Mouse (Mus musculus) kidney, embryonic 15.5 days (tissue): ENCODE results near the gene Serpina6. TPM values are rescaled to one million over a fixed set of nuclear protein-coding genes. Genes with fewer than 3 reads are reported as not detected.

Experiments
- ATAC-seq: fragments of 200-750 bp; cut with Nextera tagmentation; replicated peaks from 2 replicates; pipeline ENCODE4 v1.8.0; 2017; ENCODE audit warnings: moderate TSS enrichment; ENCODE audit not compliant: low FRiP score
- H3K27ac ChIP-seq: fragments of 300-500 bp; sonication (generic); 2 replicates; pipeline ENCODE4 v1.5.1; 2015; ENCODE audit warnings: mild to moderate bottlenecking, inconsistent platforms
- H3K27me3 ChIP-seq: fragments of 300-500 bp; sonication (generic); 2 replicates; pipeline ENCODE4 v1.6.1; 2015; ENCODE audit warnings: inconsistent platforms
- H3K36me3 ChIP-seq: fragments of 300-500 bp; sonication (generic); 2 replicates; pipeline ENCODE4 v1.6.1; 2015; ENCODE audit warnings: inconsistent platforms
- H3K4me1 ChIP-seq: fragments of 300-500 bp; sonication (generic); 2 replicates; pipeline ENCODE4 v1.6.1; 2015; ENCODE audit warnings: inconsistent platforms
- H3K4me2 ChIP-seq: fragments of 300-500 bp; sonication (generic); 2 replicates; pipeline ENCODE4 v1.6.1; 2015; ENCODE audit warnings: moderate library complexity, mild to moderate bottlenecking, inconsistent platforms
- H3K4me3 ChIP-seq: fragments of 300-500 bp; sonication (generic); replicated peaks from 2 replicates; pipeline ENCODE4 v1.5.1; 2015; ENCODE audit warnings: mild to moderate bottlenecking, inconsistent platforms
- H3K9ac ChIP-seq: fragments of 300-500 bp; sonication (generic); 2 replicates; pipeline ENCODE4 v1.6.1; 2015; ENCODE audit warnings: mild to moderate bottlenecking, inconsistent platforms
- H3K9me3 ChIP-seq: fragments of 300-500 bp; sonication (generic); replicated peaks from 2 replicates; pipeline ENCODE4 v1.6.1; 2016; ENCODE audit warnings: inconsistent platforms
- WGBS: fragments of 180-500 bp; shearing (Covaris S2); methylation state at CpG from one replicate; pipeline ENCODE4 v1.1.7; 2015; ENCODE audit warnings: mixed read lengths; 5-methylcytosine and 5-hydroxymethylcytosine counted together
- polyA plus RNA-seq: library from polyadenylated mRNA; unstranded; fragments of >200 nt; fragmentation: Nextera tagmentation; extraction: Ambion mirVana; gene quantifications from 2 replicates; pipeline ENCODE4 v1.2.1, GENCODE M21; 2015

The Serpina6 gene
- polyA plus RNA-seq: 11.9 and 29.8 TPM in 2 replicates

- H3K27me3 ChIP-seq: no peaks in the 10 kb centered on the region
- no peak for ATAC-seq
- no peak within 1 kb of the TSS for H3K9ac ChIP-seq
- H3K27ac ChIP-seq: no peak within 1 kb of the TSS
- H3K4me1 ChIP-seq: no peaks in the 10 kb centered on the region
- H3K36me3 ChIP-seq: no peaks in the 10 kb centered on the region
- no peak within 1 kb of the TSS for H3K4me3 ChIP-seq
- H3K4me2 ChIP-seq: no peak within 1 kb of the TSS
- H3K9me3 ChIP-seq: no peaks in the 10 kb centered on the region
- WGBS: 73% methylated on average over 9 of the region's 9 CpGs
Observed at GRCm38 (mm10) chr12:103656848-103657626, at the start of gene Serpina6. Gene Serpina6, minus strand, starts transcription at chr12:103657212.

GRCm38 (mm10) chr12:103706113-103706512, 49.1 kb upstream of the Serpina6 start:
- ATAC-seq: no peak
- H3K4me3 ChIP-seq: no peak overlapping the region
- no peak overlapping the region for H3K9ac ChIP-seq
- no peak overlapping the region for H3K4me2 ChIP-seq
- H3K27ac ChIP-seq: no peak overlapping the region
- no peaks in the 10 kb centered on the region for H3K36me3 ChIP-seq
- WGBS: 62% methylated on average over 4 of the region's 4 CpGs
- no peaks in the 10 kb centered on the region for H3K9me3 ChIP-seq
- no peaks in the 10 kb centered on the region for H3K4me1 ChIP-seq
- no peaks in the 10 kb centered on the region for H3K27me3 ChIP-seq

DNA sequence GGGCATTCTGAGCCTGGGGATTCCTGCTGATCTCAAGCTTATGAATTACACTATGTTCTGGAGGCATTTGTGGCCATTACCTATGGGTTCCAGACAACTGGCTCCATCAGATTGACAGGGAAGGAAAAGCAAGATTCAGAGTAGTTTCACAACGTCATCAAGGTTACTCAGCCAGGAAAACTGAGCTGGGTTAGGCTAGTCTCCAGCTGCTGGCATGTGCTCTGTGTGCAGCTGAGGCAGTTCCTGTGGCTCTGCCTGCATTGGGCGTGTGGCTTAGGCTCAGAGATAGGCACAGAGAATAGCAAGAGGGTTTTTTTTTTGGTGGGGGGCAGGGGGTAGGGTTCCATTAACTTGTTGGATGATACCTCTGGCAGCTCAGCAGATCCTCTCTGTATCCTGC, 48.5 kb upstream of the Serpina6 start:
- Histone ChIP-seq H3K9ac (no peak overlapping the region), H3K4me3 (no peak overlapping the region), H3K27me3 (no peaks in the 10 kb centered on the region), H3K36me3 (no peaks in the 10 kb centered on the region), H3K4me1 (no peaks in the 10 kb centered on the region), H3K4me2 (no peak overlapping the region), H3K27ac (no peak overlapping the region), H3K9me3 (no peaks in the 10 kb centered on the region)
- 59% methylated on average over 2 of the region's 2 CpGs for WGBS
- no peak for ATAC-seq

DNA sequence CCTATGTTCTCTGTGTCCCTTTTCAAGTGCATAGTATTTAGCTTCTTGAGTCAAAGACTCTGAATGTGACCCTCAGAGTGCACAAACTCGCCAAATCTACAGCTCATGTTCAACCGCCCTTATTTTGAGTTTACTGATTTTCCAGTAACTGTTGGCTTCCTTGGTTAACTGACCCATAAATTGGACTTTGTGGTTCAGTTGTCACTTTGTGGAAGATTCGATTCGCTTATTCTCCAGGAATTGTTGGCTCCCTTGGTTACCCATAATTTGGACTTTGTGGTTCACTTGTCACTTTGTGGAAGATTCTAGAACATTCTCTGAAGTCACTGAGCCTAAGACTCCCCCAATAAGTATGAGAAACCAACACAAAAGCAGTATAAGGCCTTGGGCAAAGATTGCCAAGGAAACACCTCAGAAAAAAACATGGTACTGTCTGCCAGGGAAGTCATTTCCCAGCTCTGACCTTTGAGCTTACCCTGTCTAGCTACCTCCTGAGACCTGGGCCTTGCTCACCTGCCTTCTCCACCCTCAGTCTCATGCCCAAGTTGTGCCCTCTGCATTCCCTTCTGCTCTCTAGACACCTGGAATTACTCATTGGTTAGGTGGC, 43.2 kb upstream of the Serpina6 start:
- Histone ChIP-seq H3K4me3 (no peak overlapping the region), H3K4me2 (no peak overlapping the region), H3K27me3 (no peaks in the 10 kb centered on the region), H3K27ac (no peak overlapping the region), H3K9ac (no peak overlapping the region), H3K4me1 (no peaks in the 10 kb centered on the region), H3K9me3 (no peaks in the 10 kb centered on the region), H3K36me3 (no peaks in the 10 kb centered on the region)
- no peak for ATAC-seq
- 73% methylated on average over 4 of the region's 4 CpGs for WGBS

DNA sequence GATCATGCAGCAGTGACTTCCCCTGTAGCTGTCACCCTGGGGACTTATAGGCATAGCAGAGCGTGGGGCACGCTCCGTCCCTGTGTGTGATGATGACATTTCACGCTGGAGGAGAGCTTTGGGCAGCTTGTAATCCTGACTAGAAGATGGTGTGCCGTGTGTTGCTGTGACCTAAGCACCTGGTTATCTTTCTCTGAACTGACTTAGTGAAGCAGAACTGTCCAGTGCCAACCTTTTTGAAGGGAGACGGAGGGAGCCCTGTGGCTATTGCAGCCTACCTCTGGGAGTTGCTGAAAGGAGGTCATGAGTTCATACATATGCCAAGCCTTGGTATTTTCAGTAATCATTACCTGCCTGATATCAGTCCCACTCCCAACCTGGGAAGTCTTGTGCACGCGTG, 38.4 kb upstream of the Serpina6 start, which contains the start of gene Serpina1f:
Serpina1f (minus strand) TSS at position 101 of the 400 bp plus-strand sequence.
- H3K4me2 ChIP-seq: no peak within 1 kb of the TSS
- 81% methylated on average over 8 of the region's 8 CpGs for WGBS
- no peaks in the 10 kb centered on the region for H3K9me3 ChIP-seq
- no peak within 1 kb of the TSS for H3K27ac ChIP-seq
- no peaks in the 10 kb centered on the region for H3K4me1 ChIP-seq
- no peak for ATAC-seq
- no peak within 1 kb of the TSS for H3K9ac ChIP-seq
- H3K4me3 ChIP-seq: no peak within 1 kb of the TSS
- no peaks in the 10 kb centered on the region for H3K27me3 ChIP-seq
- H3K36me3 ChIP-seq: no peaks in the 10 kb centered on the region

DNA sequence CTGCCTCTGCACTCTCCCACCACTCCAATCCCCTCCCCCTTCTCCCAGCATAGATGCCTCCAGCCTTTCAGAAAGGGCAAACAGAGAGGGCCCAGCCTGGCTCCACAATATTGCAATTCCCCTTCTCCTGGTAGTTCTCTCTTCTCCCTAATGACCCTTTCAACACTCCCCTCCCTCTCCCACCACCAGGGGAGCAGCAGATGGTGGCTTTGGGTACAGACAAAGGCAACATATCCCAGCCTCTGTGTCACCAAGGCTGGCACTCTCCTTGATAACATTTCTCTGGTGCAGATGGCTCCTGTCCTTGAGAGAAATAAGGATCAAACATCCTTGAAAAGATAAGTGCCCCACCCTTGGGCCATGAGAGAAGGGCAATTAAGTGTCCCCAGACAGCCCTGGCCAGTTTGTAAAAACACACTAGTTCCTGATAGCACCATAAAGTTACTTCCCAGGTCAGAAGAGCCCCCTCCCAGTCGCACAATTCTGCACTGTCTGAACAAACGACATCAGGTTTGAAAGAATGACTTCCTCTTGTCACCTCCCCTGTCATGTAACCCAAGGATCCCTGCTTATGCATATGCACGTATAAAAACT, 31.3 kb upstream of the Serpina6 start:
- Histone ChIP-seq H3K36me3 (no peaks in the 10 kb centered on the region), H3K4me3 (no peak overlapping the region), H3K9ac (no peak overlapping the region), H3K4me1 (no peaks in the 10 kb centered on the region), H3K27me3 (no peaks in the 10 kb centered on the region), H3K27ac (no peak overlapping the region), H3K9me3 (no peaks in the 10 kb centered on the region), H3K4me2 (no peak overlapping the region)
- no peak for ATAC-seq
- WGBS: 5% methylated on average over 3 of the region's 3 CpGs

DNA sequence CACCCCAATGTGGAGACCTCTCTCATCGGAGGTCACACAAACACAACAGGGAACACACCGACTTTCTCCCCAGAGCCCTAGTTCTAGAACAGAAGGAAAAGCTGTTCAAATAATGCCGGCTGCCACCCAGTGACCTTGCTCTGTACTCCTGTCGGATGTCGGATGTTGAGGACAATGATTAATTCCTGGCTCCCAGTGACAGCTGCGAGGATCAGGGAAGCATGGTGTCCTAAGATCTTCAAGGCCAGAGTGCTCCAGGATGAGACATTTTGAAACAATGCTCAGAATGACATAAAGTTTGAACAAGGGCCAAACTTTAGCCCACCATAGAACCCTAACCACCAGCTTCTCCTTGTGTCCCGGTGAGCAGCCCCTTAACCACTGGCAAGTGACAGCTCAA, 30.0 kb upstream of the Serpina6 start:
- whole genome bisulfite sequencing: 35% methylated on average over 7 of the region's 7 CpGs
- Histone ChIP-seq H3K9ac (no peak overlapping the region), H3K27me3 (no peaks in the 10 kb centered on the region), H3K4me2 (no peak overlapping the region), H3K4me3 (no peak overlapping the region), H3K27ac (no peak overlapping the region), H3K4me1 (no peaks in the 10 kb centered on the region), H3K9me3 (no peaks in the 10 kb centered on the region), H3K36me3 (no peaks in the 10 kb centered on the region)
- ATAC-seq: no peak

GRCm38 (mm10) chr12:103686050-103686449, 29.0 kb upstream of the Serpina6 start:
- no peak overlapping the region for H3K4me2 ChIP-seq
- H3K9me3 ChIP-seq: no peaks in the 10 kb centered on the region
- no peak overlapping the region for H3K27ac ChIP-seq
- H3K27me3 ChIP-seq: no peaks in the 10 kb centered on the region
- H3K9ac ChIP-seq: no peak overlapping the region
- 92% methylated on average over 3 of the region's 3 CpGs for WGBS
- no peaks in the 10 kb centered on the region for H3K4me1 ChIP-seq
- H3K4me3 ChIP-seq: no peak overlapping the region
- no peak for ATAC-seq
- H3K36me3 ChIP-seq: no peaks in the 10 kb centered on the region

DNA sequence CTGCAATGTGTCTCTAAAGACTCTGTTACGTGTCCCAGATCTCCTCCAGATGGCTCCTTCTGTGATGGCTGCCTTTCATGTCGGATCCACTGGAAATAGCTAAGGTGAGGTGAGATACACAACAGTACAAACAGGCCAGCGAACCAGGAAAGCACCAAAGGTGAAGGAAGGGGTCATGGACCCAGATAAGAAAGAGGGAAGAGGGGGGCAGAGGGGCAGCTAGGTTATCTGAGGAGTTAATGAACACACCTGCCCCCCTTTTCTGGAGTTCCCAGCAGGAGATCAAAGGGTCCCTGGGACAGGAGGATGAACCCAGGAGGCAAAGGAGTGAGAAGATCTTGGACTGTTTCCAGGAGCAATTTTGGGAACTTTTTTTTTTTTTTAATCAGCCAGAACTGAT, 28.4 kb upstream of the Serpina6 start:
- ATAC-seq: no peak
- H3K9me3 ChIP-seq: no peaks in the 10 kb centered on the region
- no peak overlapping the region for H3K4me3 ChIP-seq
- no peaks in the 10 kb centered on the region for H3K4me1 ChIP-seq
- H3K36me3 ChIP-seq: no peaks in the 10 kb centered on the region
- no peak overlapping the region for H3K4me2 ChIP-seq
- H3K27ac ChIP-seq: no peak overlapping the region
- no peaks in the 10 kb centered on the region for H3K27me3 ChIP-seq
- 75% methylated on average over 3 of the region's 3 CpGs for WGBS
- no peak overlapping the region for H3K9ac ChIP-seq

GRCm38 (mm10) chr12:103683775-103684174, 26.8 kb upstream of the Serpina6 start:
- 15% methylated on average over 4 of the region's 4 CpGs for WGBS
- Histone ChIP-seq H3K27me3 (no peaks in the 10 kb centered on the region), H3K36me3 (no peaks in the 10 kb centered on the region), H3K9ac (no peak overlapping the region), H3K4me3 (no peak overlapping the region), H3K4me1 (no peaks in the 10 kb centered on the region), H3K4me2 (no peak overlapping the region), H3K9me3 (no peaks in the 10 kb centered on the region), H3K27ac (no peak overlapping the region)
- no peak for ATAC-seq

- H3K9ac ChIP-seq: no peak overlapping the region
- no peaks in the 10 kb centered on the region for H3K36me3 ChIP-seq
- no peak overlapping the region for H3K4me3 ChIP-seq
- no peaks in the 10 kb centered on the region for H3K4me1 ChIP-seq
- ATAC-seq: no peak
- H3K4me2 ChIP-seq: no peak overlapping the region
- H3K27me3 ChIP-seq: no peaks in the 10 kb centered on the region
- no peak overlapping the region for H3K27ac ChIP-seq
- no peaks in the 10 kb centered on the region for H3K9me3 ChIP-seq
- 72% methylated on average over 2 of the region's 2 CpGs for WGBS
Observed at GRCm38 (mm10) chr12:103681739-103682138, 24.7 kb upstream of the Serpina6 start.

DNA sequence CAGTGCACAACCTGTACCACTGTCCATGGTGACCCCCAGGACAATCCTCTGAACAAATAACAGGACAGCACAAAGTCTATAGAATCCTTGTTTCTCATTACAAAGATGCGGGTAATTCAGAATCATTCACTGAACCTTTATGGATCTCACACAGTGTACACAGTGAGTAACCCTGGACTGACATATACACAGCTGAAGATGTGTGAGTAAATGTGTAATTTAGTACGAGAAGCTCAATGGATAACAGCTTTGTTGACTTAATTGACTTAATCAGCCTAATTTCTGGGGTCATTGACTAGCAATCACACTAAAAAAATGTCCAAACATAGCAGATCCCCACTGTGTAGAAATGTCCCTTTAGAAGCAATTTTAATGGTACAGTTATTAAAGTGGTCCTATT, 24.2 kb upstream of the Serpina6 start:
- no peaks in the 10 kb centered on the region for H3K27me3 ChIP-seq
- ATAC-seq: no peak
- no peak overlapping the region for H3K27ac ChIP-seq
- no peaks in the 10 kb centered on the region for H3K4me1 ChIP-seq
- H3K36me3 ChIP-seq: no peaks in the 10 kb centered on the region
- H3K9me3 ChIP-seq: no peaks in the 10 kb centered on the region
- H3K9ac ChIP-seq: no peak overlapping the region
- H3K4me3 ChIP-seq: no peak overlapping the region
- H3K4me2 ChIP-seq: no peak overlapping the region
- WGBS: 78% methylated on average over 2 of the region's 2 CpGs
